Mouse (Mus musculus) heart, embryonic 11.5 days (tissue): ENCODE results near the gene Srcin1. TPM values are rescaled to one million over a fixed set of nuclear protein-coding genes. Genes with fewer than 3 reads are reported as not detected.

Source experiments
- ATAC-seq: fragments of 200-750 bp; cut with Nextera tagmentation; replicated peaks from 2 replicates; pipeline ENCODE4 v1.8.0; 2017; ENCODE audit warnings: moderate library complexity; ENCODE audit not compliant: insufficient number of reproducible peaks, low FRiP score, low TSS enrichment
- H3K27ac ChIP-seq: fragments of 300-500 bp; sonication (generic); 2 replicates; pipeline ENCODE4 v1.5.1; 2014; ENCODE audit warnings: mild to moderate bottlenecking, low read depth, low read length
- H3K27me3 ChIP-seq: fragments of 300-500 bp; sonication (generic); 2 replicates; pipeline ENCODE4 v1.6.1; 2014; ENCODE audit warnings: mild to moderate bottlenecking, low read length, mixed read lengths; ENCODE audit not compliant: control insufficient read depth, insufficient read depth
- H3K36me3 ChIP-seq: fragments of 300-500 bp; sonication (generic); 2 replicates; pipeline ENCODE4 v1.6.1; 2014; ENCODE audit warnings: mild to moderate bottlenecking, low read length, moderate library complexity, mixed read lengths; ENCODE audit not compliant: control insufficient read depth, insufficient read depth
- H3K4me1 ChIP-seq: fragments of 300-500 bp; sonication (generic); 2 replicates; pipeline ENCODE4 v1.6.1; 2014; ENCODE audit warnings: low read length; ENCODE audit not compliant: control insufficient read depth, insufficient read depth
- H3K4me2 ChIP-seq: fragments of 300-500 bp; sonication (generic); 2 replicates; pipeline ENCODE4 v1.6.1; 2014; ENCODE audit warnings: mild to moderate bottlenecking, moderate library complexity
- H3K4me3 ChIP-seq: fragments of 300-500 bp; sonication (generic); 2 replicates; pipeline ENCODE4 v1.5.1; 2014; ENCODE audit warnings: low read depth, low read length
- H3K9ac ChIP-seq: fragments of 300-500 bp; sonication (generic); 2 replicates; pipeline ENCODE4 v1.6.1; 2014; ENCODE audit warnings: mild to moderate bottlenecking, low read depth, low read length, moderate library complexity
- H3K9me3 ChIP-seq: fragments of 300-500 bp; sonication (generic); replicated peaks from 2 replicates; pipeline ENCODE4 v1.6.1; 2016; ENCODE audit warnings: low read length; ENCODE audit not compliant: control insufficient read depth
- whole genome bisulfite sequencing: fragments of 180-500 bp; shearing (Covaris S2); extraction: QIAGEN DNeasy Blood & Tissue Kit; methylation state at CpG from one replicate; pipeline ENCODE4 v1.1.7; 2014; ENCODE audit not compliant: insufficient replicate concordance; 5-methylcytosine and 5-hydroxymethylcytosine counted together
- polyA plus RNA-seq: library from polyadenylated mRNA; unstranded; fragments of >200 nt; fragmentation: Nextera tagmentation; extraction: Ambion mirVana; gene quantifications from 2 replicates; pipeline ENCODE4 v1.2.1, GENCODE M21; 2014

Srcin1 gene
- polyA plus RNA-seq, 1 experiment from 2014 or later: 0.23 TPM

DNA sequence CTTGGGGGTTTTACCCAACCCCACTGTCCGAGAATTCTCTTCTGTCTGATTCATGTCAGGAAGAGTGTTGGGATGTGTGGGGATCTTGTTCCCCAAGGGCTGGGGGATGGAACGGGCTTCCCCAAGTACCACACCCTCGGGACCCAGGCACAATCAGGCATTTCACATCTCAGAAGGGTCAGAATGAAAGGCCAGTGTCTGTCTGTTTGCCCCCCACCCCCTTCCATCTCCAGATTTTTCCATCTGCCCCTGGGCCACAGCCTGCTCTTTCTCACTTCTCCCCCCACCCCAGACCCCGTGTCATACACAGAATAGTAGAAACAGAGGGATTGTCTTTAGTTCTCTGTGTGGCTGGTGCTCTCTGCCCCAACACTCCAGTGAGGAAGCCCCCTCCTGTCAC is 32.9 kb upstream of the Srcin1 start:
- no peaks in the 10 kb centered on the region for H3K36me3 ChIP-seq
- 58% methylated on average over 4 of the region's 4 CpGs for WGBS
- H3K9ac ChIP-seq: no peak overlapping the region
- no peak for ATAC-seq
- H3K4me3 ChIP-seq: no peak overlapping the region
- no peaks in the 10 kb centered on the region for H3K4me1 ChIP-seq
- H3K27me3 ChIP-seq: peaks cover 4% of the 10 kb centered on the region
- no peak overlapping the region for H3K4me2 ChIP-seq
- H3K9me3 ChIP-seq: no peaks in the 10 kb centered on the region
- H3K27ac ChIP-seq: no peak overlapping the region

- H3K4me3 ChIP-seq: no peak overlapping the region
- no peak overlapping the region for H3K4me2 ChIP-seq
- ATAC-seq: no peak
- H3K4me1 ChIP-seq: no peaks in the 10 kb centered on the region
- WGBS: 85% methylated on average over 8 of the region's 8 CpGs
- H3K9ac ChIP-seq: no peak overlapping the region
- no peaks in the 10 kb centered on the region for H3K9me3 ChIP-seq
- no peak overlapping the region for H3K27ac ChIP-seq
- H3K36me3 ChIP-seq: no peaks in the 10 kb centered on the region
- peaks cover 4% of the 10 kb centered on the region; the same call in 1 of the 2 replicates for H3K27me3 ChIP-seq
These were observed 31.2 kb upstream of the Srcin1 start for GRCm38 (mm10) chr11:97607056-97607725.

DNA sequence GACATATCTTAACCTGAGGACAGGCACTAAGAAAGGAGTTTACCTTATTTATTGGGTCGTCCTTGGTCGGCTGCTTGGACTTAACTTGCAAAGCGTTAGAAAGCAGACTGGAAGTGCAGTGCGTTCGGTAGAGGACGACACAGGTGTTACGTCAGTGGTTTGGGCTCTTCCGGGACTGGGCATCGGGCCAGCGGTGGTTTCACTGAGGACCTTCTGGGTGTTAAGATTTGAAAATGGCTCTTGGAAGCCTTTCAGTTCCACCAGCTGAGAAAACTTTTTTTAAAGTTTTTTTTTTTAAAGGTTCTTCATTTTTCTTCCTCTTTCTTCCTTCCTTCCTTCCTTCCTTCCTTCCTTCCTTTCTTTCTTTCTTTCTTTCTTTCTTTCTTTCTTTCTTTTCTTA is 27.9 kb upstream of the Srcin1 start:
- ATAC-seq: no peak
- WGBS: 57% methylated on average over 10 of the region's 10 CpGs

GRCm38 (mm10) chr11:97602223-97602622 is 26.2 kb upstream of the Srcin1 start:
- Histone ChIP-seq H3K4me3 (no peak overlapping the region), H3K9me3 (no peaks in the 10 kb centered on the region), H3K27ac (peak overlapping the region; percentile 29; the same call in 1 of the 2 replicates), H3K36me3 (no peaks in the 10 kb centered on the region), H3K4me1 (no peaks in the 10 kb centered on the region), H3K4me2 (no peak overlapping the region), H3K9ac (no peak overlapping the region), H3K27me3 (no peaks in the 10 kb centered on the region)
- WGBS: 27% methylated on average over 6 of the region's 6 CpGs
- no peak for ATAC-seq

More for the DNA sequence above, 27.9 kb upstream of the Srcin1 start:
- H3K4me3 ChIP-seq: no peak overlapping the region
- H3K27ac ChIP-seq: no peak overlapping the region
- H3K4me2 ChIP-seq: no peak overlapping the region
- H3K36me3 ChIP-seq: no peaks in the 10 kb centered on the region
- H3K27me3 ChIP-seq: no peaks in the 10 kb centered on the region; the same call in 1 of the 2 replicates
- H3K9me3 ChIP-seq: no peaks in the 10 kb centered on the region
- no peaks in the 10 kb centered on the region for H3K4me1 ChIP-seq
- no peak overlapping the region for H3K9ac ChIP-seq

DNA sequence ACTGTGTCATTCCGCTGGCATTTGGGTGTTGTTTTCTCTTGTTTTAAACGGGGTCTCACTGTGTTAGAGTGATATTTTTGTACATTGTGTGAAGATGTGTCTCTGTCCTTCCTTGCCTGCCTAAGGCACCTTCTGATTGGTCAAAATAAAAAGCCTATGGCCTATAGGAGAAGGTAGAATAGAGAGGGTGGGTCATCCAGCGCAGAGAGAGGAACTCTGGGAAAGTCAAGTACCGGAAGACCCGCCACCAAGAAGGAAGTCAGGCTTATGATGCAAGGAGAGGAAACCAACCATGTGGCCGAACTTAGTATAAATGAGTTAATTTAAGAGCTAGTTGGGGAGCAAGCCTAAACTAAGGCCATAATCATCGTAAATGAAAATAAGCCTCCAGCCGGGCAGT is 23.1 kb upstream of the Srcin1 start:
- no peak for ATAC-seq
- Histone ChIP-seq H3K36me3 (no peaks in the 10 kb centered on the region), H3K9ac (no peak overlapping the region), H3K4me3 (no peak overlapping the region), H3K4me1 (no peaks in the 10 kb centered on the region), H3K27me3 (no peaks in the 10 kb centered on the region), H3K9me3 (no peaks in the 10 kb centered on the region), H3K4me2 (no peak overlapping the region), H3K27ac (no peak overlapping the region)
- 76% methylated on average over 8 of the region's 8 CpGs for WGBS

- Histone ChIP-seq H3K27me3 (no peaks in the 10 kb centered on the region), H3K4me2 (no peak overlapping the region), H3K4me1 (no peaks in the 10 kb centered on the region), H3K4me3 (no peak overlapping the region), H3K9ac (no peak overlapping the region), H3K9me3 (no peaks in the 10 kb centered on the region), H3K27ac (no peak overlapping the region), H3K36me3 (no peaks in the 10 kb centered on the region)
- ATAC-seq: no peak
- WGBS: 61% methylated on average over 10 of the region's 10 CpGs
These were observed 22.1 kb upstream of the Srcin1 start for GRCm38 (mm10) chr11:97597945-97598691.

- H3K4me3 ChIP-seq: no peak overlapping the region
- 41% methylated on average over 6 of the region's 6 CpGs for WGBS
- no peaks in the 10 kb centered on the region for H3K36me3 ChIP-seq
- H3K9ac ChIP-seq: no peak overlapping the region
- H3K27me3 ChIP-seq: 0 out of 2 replicates have a peak, but pooled peaks cover 2% of the 10 kb centered on the region
- peaks cover 3% of the 10 kb centered on the region; the same call in 1 of the 2 replicates for H3K4me1 ChIP-seq
- no peak for ATAC-seq
- H3K4me2 ChIP-seq: no peak overlapping the region
- no peak overlapping the region for H3K27ac ChIP-seq
- H3K9me3 ChIP-seq: no peaks in the 10 kb centered on the region
These were observed 18.1 kb upstream of the Srcin1 start for GRCm38 (mm10) chr11:97594136-97594535.

DNA sequence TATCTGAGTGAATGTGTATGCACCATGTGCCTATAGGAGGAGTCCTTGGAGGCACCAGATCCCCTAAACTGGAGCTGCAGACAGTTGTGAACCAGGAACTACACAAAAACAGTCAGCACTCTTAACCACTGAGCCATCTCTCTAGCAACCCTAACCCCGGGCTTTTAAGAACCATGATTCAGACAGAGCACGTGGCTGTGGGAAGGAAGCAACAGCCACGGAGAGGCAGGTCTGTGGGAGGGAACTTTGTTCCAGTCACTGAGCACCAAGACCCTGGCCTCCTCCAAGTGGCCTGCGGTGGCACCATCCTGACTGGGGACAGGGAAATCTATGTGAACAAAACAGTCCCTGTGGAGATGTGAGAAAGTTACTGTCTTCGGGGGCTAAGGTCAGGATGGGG is 15.9 kb upstream of the Srcin1 start:
- Histone ChIP-seq H3K4me2 (no peak overlapping the region), H3K9ac (no peak overlapping the region), H3K4me3 (no peak overlapping the region), H3K36me3 (no peaks in the 10 kb centered on the region), H3K27ac (no peak overlapping the region), H3K9me3 (no peaks in the 10 kb centered on the region), H3K4me1 (peaks cover 3% of the 10 kb centered on the region; the same call in 1 of the 2 replicates), H3K27me3 (0 out of 2 replicates have a peak, but pooled peaks cover 2% of the 10 kb centered on the region)
- no peak for ATAC-seq
- WGBS: 63% methylated on average over 5 of the region's 5 CpGs
